Mouse (Mus musculus) frontal cortex, postnatal 25 days (tissue): ENCODE measurements around the gene Kmt5a.

Source experiments
- DNase-seq, 2 experiments: peaks; one replicate each; pipeline ENCODE4 v3.0.0; 2022; ENCODE audit warnings: low spot score in 2 of 2

The Kmt5a gene

DNA sequence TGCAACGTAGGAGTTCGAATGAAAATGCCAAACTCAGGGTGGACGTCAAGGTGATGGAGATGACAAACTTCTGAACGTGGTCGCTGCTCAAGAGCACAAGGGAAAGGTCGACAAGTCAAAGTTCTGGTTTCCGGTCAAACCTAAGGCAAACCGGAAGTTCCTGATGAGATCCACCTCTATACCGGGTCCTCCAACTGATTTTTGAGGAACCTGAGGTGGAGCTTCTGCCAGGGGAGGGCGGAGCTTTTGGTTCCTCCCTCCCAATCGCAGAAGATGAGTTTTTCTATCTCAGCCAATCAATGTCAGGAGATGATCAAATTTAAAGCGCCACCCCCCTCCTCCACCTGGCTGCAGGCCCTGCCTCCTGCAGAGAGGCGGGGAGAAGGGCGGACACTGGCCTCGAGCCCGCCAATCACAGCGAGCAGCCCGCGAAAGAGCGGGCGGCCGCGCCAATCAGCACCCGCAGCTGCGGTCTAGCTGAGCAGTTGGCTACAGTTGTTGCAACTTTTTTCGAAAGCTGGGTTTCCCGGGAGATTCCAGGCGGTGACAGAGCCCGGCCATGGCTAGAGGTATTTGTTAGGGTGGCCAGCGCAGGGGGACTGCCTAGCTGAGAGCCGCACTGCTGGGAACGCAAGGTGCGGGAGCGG, at the start of gene Kmt5a:
Gene Kmt5a, plus strand, starts transcription at position 484 of the 647 bp plus-strand sequence.
- peak; percentile 82 to 90 for DNase-seq

- DNase-seq: no peak
These were observed 47.3 kb upstream of the Kmt5a start for GRCm38 (mm10) chr5:124392412-124392811.

- DNase-seq: no peak
These were observed 46.0 kb upstream of the Kmt5a start for GRCm38 (mm10) chr5:124393726-124394125.

DNA sequence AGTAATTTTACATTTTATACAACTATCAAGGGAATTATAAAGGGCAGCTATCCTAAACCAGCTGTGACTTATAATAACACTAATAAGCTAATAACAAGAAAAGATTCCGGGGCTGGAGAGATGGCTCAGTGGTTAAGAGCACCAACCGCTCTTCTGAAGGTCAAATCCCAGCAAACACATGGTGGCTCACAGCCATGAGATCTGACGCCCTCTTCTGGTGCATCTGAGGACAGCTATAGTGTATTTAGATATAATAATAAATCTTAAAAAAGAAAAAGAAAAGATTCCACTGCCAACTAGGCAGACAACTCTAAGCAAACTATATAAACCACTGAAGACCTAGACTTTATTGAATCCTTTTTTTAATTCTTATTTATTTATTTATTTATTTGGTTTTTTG, 28.9 kb upstream of the Kmt5a start:
- no peak for DNase-seq

DNA sequence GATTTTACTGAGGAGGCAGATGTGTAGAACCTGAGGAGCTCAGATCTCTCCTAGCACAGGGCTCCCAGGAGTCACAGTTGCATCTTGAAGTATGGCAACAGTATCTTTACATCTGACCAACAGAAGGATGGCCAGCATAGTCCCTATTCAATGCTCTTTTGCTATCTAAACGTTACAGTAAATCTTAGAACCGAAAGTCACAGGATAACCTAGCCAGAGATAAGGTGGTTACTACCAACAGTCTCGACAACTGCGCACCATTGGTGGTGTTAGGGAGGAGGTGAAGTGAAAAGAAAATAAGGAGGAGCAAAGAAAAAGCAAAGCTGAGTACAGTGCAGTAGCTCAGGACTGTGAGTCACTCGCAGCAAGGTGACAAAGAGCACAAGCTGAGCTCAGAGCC, 27.6 kb upstream of the Kmt5a start:
- no peak for DNase-seq

DNA sequence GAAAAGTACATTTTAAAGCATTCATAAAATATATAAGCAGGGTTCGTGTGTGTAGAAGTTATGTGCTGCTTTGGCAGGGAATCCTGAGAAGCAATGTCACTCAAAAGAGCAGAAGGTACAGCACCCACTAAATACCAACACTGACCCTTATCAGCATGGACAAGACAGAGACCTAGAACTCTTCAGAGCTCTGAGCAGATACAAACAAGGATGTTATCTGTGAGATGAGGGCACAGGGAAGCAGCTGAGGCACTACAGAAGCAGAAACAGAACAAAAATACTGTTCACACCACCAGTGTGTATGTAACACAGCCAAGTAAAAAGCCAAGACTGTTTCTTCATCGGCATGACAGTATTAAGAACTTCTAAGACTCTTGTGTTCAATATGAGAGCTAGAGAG, 20.8 kb upstream of the Kmt5a start:
- no peak for DNase-seq

GRCm38 (mm10) chr5:124421786-124422185, 17.9 kb upstream of the Kmt5a start:
- DNase-seq: no peak

DNA sequence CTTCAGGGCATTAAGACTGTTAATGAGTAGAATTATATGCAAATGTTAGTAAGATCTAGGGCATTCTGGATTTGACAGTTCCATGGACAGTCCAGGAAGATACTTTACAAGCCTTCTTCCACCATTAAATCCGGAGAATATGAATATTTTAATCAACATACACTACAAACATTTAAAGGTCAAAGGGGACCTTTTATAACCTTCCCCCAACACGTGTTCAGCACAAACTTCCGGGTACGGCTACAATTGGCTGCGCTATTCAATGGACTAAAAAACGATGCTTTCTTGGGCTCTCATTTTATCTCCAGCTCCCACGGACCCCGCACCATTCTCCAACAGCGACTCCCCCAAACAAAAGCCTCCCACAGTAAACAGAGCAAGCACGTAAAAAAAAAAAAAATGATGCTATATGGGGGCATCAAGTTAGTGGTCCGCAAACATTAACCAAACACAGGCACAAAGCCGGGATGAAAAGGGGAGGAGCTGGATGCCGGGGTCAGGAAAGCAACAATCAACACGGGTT, 15.5 kb upstream of the Kmt5a start:
- DNase-seq: no peak

- no peak for DNase-seq
These were observed 14.9 kb upstream of the Kmt5a start for GRCm38 (mm10) chr5:124424723-124425411.

DNA sequence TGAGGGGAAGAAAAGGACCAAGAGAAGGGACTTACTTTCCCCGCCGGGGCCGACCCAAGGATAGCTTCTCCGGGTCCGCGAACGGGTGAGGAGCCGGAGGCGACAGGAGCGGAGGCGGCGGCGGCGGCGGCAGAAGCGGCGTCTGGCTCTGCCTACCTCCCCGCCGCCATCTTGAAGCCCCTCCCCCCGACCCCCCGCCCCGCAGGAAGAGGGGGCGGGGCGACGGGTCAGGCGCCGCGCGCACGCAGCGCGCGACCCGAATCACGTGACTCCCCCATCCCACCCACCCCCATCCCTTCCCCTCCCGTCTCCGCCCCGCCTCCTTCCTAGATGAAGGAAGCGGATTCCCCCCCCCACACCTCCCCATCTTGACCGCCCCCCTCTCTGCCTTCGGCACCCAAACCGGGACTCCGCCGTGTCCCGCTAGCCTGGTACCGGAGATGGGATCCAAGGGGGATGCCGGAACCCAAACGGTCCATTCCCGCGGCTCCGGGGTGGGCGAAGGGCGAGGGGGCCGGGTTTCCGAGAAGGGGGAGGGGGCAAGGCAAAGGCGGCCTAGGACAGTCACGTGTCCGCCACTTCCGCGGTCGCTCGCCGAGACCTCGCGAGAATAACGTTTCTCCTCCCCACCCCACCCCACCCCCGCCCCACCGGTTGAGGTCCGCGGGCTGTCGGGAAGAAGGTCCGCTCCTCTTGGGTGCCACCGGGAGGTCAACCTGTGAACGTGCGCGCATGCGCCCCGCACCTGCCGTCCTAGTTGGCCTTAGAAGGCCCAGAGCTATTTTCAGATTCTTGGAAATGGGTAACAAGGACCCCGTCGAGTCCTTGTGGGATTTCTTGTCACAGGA, 14.1 kb upstream of the Kmt5a start, which contains the start of gene Sbno1:
Gene Sbno1, minus strand, starts transcription at position 590 of the 848 bp plus-strand sequence.
- DNase-seq: peak; percentile 80

GRCm38 (mm10) chr5:124426475-124427071, 13.2 kb upstream of the Kmt5a start:
- no peak for DNase-seq

- peak in 1 of 2 experiments; percentile 63 for DNase-seq
These were observed 7.2 kb upstream of the Kmt5a start for GRCm38 (mm10) chr5:124432398-124433012.

GRCm38 (mm10) chr5:124433048-124433447, 6.7 kb upstream of the Kmt5a start:
- no peak for DNase-seq

GRCm38 (mm10) chr5:124438229-124438628, 1.5 kb upstream of the Kmt5a start:
- DNase-seq: no peak

DNA sequence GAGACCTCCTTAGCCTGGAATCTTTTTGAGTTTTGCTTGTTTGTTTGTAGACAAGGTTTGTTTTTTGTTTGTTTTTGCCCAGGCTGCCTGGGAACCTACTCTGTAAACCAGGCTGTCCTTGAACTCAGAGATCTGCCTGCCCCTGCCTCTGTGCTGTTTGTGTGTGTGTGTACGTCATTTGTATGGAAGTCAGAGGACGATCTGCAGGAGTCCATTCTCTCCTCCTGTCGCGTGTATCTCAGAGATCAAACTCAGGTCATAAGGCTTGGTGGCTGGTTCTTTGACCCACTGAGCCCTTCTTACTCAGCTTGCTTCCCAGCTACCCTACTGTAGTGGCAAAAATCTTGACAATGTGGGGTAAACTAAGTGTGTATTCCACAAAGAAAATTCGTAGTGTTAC, 984 bp upstream of the Kmt5a start:
- DNase-seq: no peak

- no peak for DNase-seq
These were observed 468 bp downstream of the Kmt5a start for GRCm38 (mm10) chr5:124440094-124440701.

DNA sequence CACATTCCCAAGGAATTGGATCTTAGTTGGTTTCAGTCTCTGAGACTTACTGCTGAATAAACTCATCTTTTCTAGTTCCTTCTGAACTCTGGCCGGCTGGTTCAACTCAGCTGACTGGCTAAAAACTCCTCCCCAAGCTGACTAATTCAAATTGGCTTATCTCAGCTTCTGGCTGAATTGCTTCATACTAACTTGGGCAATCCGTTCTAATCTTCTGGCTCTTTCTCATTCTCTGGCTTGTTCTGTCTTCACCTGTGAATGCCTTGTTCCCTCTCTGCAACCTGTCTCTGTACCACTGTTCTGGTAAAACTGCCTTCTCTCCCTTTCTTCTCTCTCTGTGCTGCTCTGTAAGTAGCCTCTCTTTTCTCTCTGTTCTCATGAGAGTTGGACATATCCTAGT, 2.9 kb downstream of the Kmt5a start:
- DNase-seq: no peak

DNA sequence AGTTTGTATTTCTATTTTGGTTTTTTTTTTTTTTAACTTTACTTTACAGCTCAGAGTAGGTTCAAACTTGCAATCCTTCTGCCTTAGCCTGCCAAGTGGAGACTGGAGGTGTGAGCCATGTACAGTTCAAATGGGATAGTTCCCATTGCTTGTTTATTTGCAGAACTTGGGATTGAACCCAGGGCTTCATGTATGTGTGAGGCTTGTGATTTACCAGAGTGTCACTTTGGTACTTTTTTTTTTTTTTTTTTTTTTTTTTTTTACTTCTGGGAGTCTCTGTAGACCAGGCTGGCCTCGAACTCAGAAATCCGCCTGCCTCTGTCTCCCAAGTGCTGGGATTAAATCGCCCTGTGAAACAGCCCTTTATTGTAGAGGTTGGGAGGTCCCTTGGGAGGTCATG, 4.5 kb downstream of the Kmt5a start:
- DNase-seq: no peak

- DNase-seq: peak; percentile 49 to 51
These were observed 5.2 kb downstream of the Kmt5a start for GRCm38 (mm10) chr5:124444661-124445561.
